Mouse (Mus musculus) MEL (cell line): ENCODE measurements around the gene Mgat4c. TPM values are rescaled to one million over a fixed set of nuclear protein-coding genes. Genes with fewer than 3 reads are reported as not detected.

Experiments
- DNase-seq: peaks from one replicate; pipeline ENCODE4 v3.0.0; 2011; ENCODE audit warnings: low read depth, low spot score
- H3K27ac ChIP-seq: 2 replicates; pipeline ENCODE4 v1.5.1; 2012; ENCODE audit warnings: low read depth, mild to moderate bottlenecking, control low read depth, low read length, moderate library complexity; ENCODE audit not compliant: control insufficient read depth
- H3K27me3 ChIP-seq, 2 experiments: fragments of 150-350 bp in 1 of 2; sonication (generic) in 1 of 2; 2 replicates each; pipeline ENCODE4 v1.6.1; 2012; ENCODE audit warnings: low read length in 2 of 2, mild to moderate bottlenecking in 2 of 2, improper control_type of control experiment in 1 of 2, moderate library complexity in 1 of 2; ENCODE audit not compliant: insufficient read depth in 2 of 2, control insufficient read depth in 1 of 2
- H3K36me3 ChIP-seq, 2 experiments: 2 replicates each; pipeline ENCODE4 v1.6.1; 2012 to 2014; ENCODE audit warnings: low read length in 2 of 2, improper control_type of control experiment in 1 of 2, inconsistent platforms in 1 of 2, mild to moderate bottlenecking in 1 of 2; ENCODE audit not compliant: insufficient read depth in 2 of 2, control insufficient read depth in 1 of 2
- H3K4me1 ChIP-seq, 2 experiments: fragments of 150-350 bp in 1 of 2; sonication (generic) in 1 of 2; 2 replicates each; pipeline ENCODE4 v1.6.1; 2012; ENCODE audit warnings: low read length in 2 of 2, improper control_type of control experiment in 1 of 2, mild to moderate bottlenecking in 1 of 2; ENCODE audit not compliant: insufficient read depth in 2 of 2, control insufficient read depth in 1 of 2
- H3K4me3 ChIP-seq, 2 experiments: fragments of 150-350 bp in 1 of 2; sonication (generic) in 1 of 2; 2 replicates each; pipeline ENCODE4 v1.5.1; 2012; ENCODE audit warnings: low read depth in 2 of 2, low read length in 2 of 2, mild to moderate bottlenecking in 2 of 2, moderate library complexity in 2 of 2, control low read depth in 1 of 2, improper control_type of control experiment in 1 of 2; ENCODE audit not compliant: control insufficient read depth in 1 of 2, insufficient read depth in 1 of 2
- H3K79me2 ChIP-seq: 2 replicates; pipeline ENCODE4 v1.6.1; 2012; ENCODE audit warnings: mild to moderate bottlenecking, low read length, moderate library complexity; ENCODE audit not compliant: control insufficient read depth, poor library complexity, insufficient read depth
- H3K9ac ChIP-seq: 2 replicates; pipeline ENCODE4 v1.6.1; 2012; ENCODE audit warnings: low read depth, mild to moderate bottlenecking, control low read depth, low read length, moderate library complexity; ENCODE audit not compliant: control insufficient read depth, poor library complexity, severe bottlenecking
- H3K9me3 ChIP-seq: fragments of 150-350 bp; sonication (generic); replicated peaks from 2 replicates; pipeline ENCODE4 v1.6.1; 2012; ENCODE audit warnings: mild to moderate bottlenecking, low read length, improper control_type of control experiment, moderate library complexity; ENCODE audit not compliant: insufficient read depth
- CHD1 ChIP-seq: IDR thresholded peaks from 2 replicates; pipeline ENCODE4 v1.6.1; 2012; ENCODE audit warnings: low read depth, mild to moderate bottlenecking, inconsistent platforms, low read length, improper control_type of control experiment
- CHD2 ChIP-seq: IDR thresholded peaks from 2 replicates; pipeline ENCODE4 v1.6.1; 2011; ENCODE audit warnings: low read length, improper control_type of control experiment
- EP300 ChIP-seq, 2 experiments: IDR thresholded peaks; 2 replicates each; pipeline ENCODE4 v1.6.1; 2011; ENCODE audit warnings: improper control_type of control experiment in 2 of 2, low read length in 2 of 2, low read depth in 1 of 2, mild to moderate bottlenecking in 1 of 2
- ETS1 ChIP-seq: IDR thresholded peaks from 2 replicates; pipeline ENCODE4 v1.6.1; 2012; ENCODE audit warnings: low read depth, mild to moderate bottlenecking, inconsistent platforms, low read length, improper control_type of control experiment, moderate library complexity
- GATA1 ChIP-seq: IDR thresholded peaks from 2 replicates; pipeline ENCODE4 v1.6.1; 2011; ENCODE audit warnings: low read depth, low read length, improper control_type of control experiment
- KAT2A ChIP-seq: conservative IDR thresholded peaks from 2 replicates; pipeline ENCODE4 v1.6.1; 2012; ENCODE audit warnings: low read depth, low read length, improper control_type of control experiment, inconsistent platforms
- MYB ChIP-seq: IDR thresholded peaks from 2 replicates; pipeline ENCODE4 v1.6.1; 2011; ENCODE audit warnings: mild to moderate bottlenecking, low read depth, low read length, improper control_type of control experiment
- MYC ChIP-seq: IDR thresholded peaks from 2 replicates; pipeline ENCODE4 v1.6.1; 2011; ENCODE audit warnings: low read depth, mild to moderate bottlenecking, low read length, improper control_type of control experiment, moderate library complexity
- NRF1 ChIP-seq: IDR thresholded peaks from 2 replicates; pipeline ENCODE4 v1.6.1; 2014; ENCODE audit warnings: low read depth, mild to moderate bottlenecking, inconsistent platforms, low read length, improper control_type of control experiment, moderate library complexity; ENCODE audit not compliant: poor library complexity, insufficient read depth, severe bottlenecking
- POLR2AphosphoS2 ChIP-seq: IDR thresholded peaks from 2 replicates; pipeline ENCODE4 v1.6.1; 2011; ENCODE audit warnings: low read length, improper control_type of control experiment
- RAD21 ChIP-seq: IDR thresholded peaks from 2 replicates; pipeline ENCODE4 v1.6.1; 2011; ENCODE audit warnings: mild to moderate bottlenecking, low read depth, low read length, improper control_type of control experiment
- RCOR1 ChIP-seq: IDR thresholded peaks from 2 replicates; pipeline ENCODE4 v1.6.1; 2012; ENCODE audit warnings: low read depth, mild to moderate bottlenecking, inconsistent platforms, low read length, improper control_type of control experiment
- TAL1 ChIP-seq: IDR thresholded peaks from 2 replicates; pipeline ENCODE4 v1.6.1; 2012; ENCODE audit warnings: mild to moderate bottlenecking, inconsistent platforms, low read length, moderate library complexity, mixed read lengths
- TCF12 ChIP-seq: IDR thresholded peaks from 2 replicates; pipeline ENCODE4 v1.6.1; 2014; ENCODE audit warnings: low read depth, mild to moderate bottlenecking, inconsistent platforms, low read length, improper control_type of control experiment, moderate library complexity
- USF1 ChIP-seq: IDR thresholded peaks from 2 replicates; pipeline ENCODE4 v1.6.1; 2014; ENCODE audit warnings: low read depth, mild to moderate bottlenecking, inconsistent platforms, low read length, improper control_type of control experiment, moderate library complexity
- USF2 ChIP-seq, 2 experiments: IDR thresholded peaks; 2 replicates each; pipeline ENCODE4 v1.6.1; 2011 to 2012; ENCODE audit warnings: improper control_type of control experiment in 2 of 2, low read length in 2 of 2, borderline replicate concordance in 1 of 2, inconsistent platforms in 1 of 2, low read depth in 1 of 2, mild to moderate bottlenecking in 1 of 2; ENCODE audit not compliant: insufficient read depth in 1 of 2
- ZKSCAN1 ChIP-seq: IDR thresholded peaks from 2 replicates; pipeline ENCODE4 v1.6.1; 2012; ENCODE audit warnings: low read depth, mild to moderate bottlenecking, inconsistent platforms, low read length, improper control_type of control experiment, moderate library complexity
- ZNF384 ChIP-seq: IDR thresholded peaks from 2 replicates; pipeline ENCODE4 v1.6.1; 2012; ENCODE audit warnings: low read depth, mild to moderate bottlenecking, inconsistent platforms, low read length, improper control_type of control experiment
- polyA plus RNA-seq, 2 experiments: library from polyadenylated mRNA; stranded (reverse) in 1 of 2; unstranded in 1 of 2; fragments of >175 nt in 1 of 2; fragments of >200 nt in 1 of 2; gene quantifications; 2 replicates each; pipeline versions ENCODE4 v1.2.1 to v1.2.4; 2012; ENCODE audit warnings: low replicate concordance in 2 of 2, low read depth in 1 of 2; ENCODE audit not compliant: insufficient read length in 2 of 2, insufficient read depth in 1 of 2, missing spikeins in 1 of 2
- total RNA-seq: library from RNA; depleted of rRNA; stranded (reverse); fragments of 300-350 nt; gene quantifications from 2 replicates; pipeline ENCODE4 v1.2.3, GENCODE M21; 2012

Mgat4c gene
- total and polyA plus RNA-seq, 3 experiments, result 0.36 to 3.0 TPM; not detected in 1

DNA sequence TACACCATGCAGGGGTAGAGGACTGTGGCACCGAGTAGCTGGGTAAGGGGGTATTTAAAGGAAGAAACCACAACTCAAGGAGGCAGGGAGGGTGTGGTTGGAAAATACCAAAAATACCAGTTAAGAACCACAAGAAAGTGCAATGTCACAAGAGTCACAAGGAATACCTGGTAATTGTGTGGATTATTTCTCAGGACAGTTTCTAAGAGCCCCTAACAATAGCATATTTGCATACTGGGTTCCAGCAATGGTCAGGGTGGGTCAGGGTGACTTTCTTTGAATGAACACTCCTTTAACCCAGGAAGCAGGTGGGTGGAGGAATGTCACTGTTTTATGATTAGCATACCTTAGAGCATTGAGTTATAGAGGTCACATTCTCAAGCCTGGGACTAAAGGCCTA, 689.3 kb downstream of the Mgat4c start:
- TF ChIP-seq CHD1 (no peak), MYB (no peak), NRF1 (no peak), RAD21 (no peak), KAT2A (no peak), POLR2AphosphoS2 (no peak), ZKSCAN1 (no peak), ETS1 (no peak)
- TF ChIP-seq, all 39 proteins: peak for 0
- Histone ChIP-seq H3K27ac (no peak overlapping the region), H3K9me3 (no peaks in the 10 kb centered on the region), H3K4me1 (no peaks in the 10 kb centered on the region; a peak in 1 of 4 replicates), H3K27me3 (no peaks in the 10 kb centered on the region), H3K4me3 (no peak overlapping the region), H3K9ac (no peak overlapping the region), H3K79me2 (no peaks in the 10 kb centered on the region), H3K36me3 (peaks cover 0 to 2% of the 10 kb centered on the region in 2 experiments; a peak in 1 of 4 replicates)
- DNase-seq, result no peak

DNA sequence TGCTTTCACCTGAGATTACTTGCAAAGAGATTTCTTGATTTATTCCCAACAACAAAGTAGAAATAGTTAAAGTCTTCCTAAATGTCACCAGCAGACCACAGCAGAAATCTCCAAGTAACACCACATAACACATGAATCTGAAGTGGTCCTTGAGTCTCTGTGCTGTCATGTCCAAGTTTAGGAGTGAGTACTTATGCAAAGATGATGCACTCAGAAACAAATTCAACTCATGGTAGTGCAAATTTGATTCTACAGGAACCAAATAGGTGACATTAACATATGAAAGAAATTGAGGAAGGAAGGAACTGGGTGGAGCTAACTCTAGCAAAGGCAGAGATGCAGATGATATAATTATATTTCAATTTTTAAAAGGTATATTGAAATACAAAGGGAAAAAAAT, 690.8 kb downstream of the Mgat4c start:
- Histone ChIP-seq H3K9me3 (no peaks in the 10 kb centered on the region), H3K36me3 (peaks cover 0 to 2% of the 10 kb centered on the region in 2 experiments; a peak in 1 of 4 replicates), H3K4me3 (no peak overlapping the region), H3K27me3 (no peaks in the 10 kb centered on the region), H3K4me1 (no peaks in the 10 kb centered on the region; a peak in 1 of 4 replicates), H3K27ac (no peak overlapping the region), H3K79me2 (no peaks in the 10 kb centered on the region), H3K9ac (no peak overlapping the region)
- DNase-seq, result no peak
- TF ChIP-seq CHD2, result no peak
- TF ChIP-seq GATA1, result no peak
- no peak for TF ChIP-seq USF2 (IDR thresholded peaks at IDR 0.05; ENCODE audit: borderline replicate concordance in 1 of 2, insufficient read depth in 1 of 2, low read depth in 1 of 2, low read length in 2 of 2)
- no peak for TF ChIP-seq MYC
- TF ChIP-seq ETS1, result no peak
- no peak for TF ChIP-seq EP300 (IDR thresholded peaks at IDR 0.05; ENCODE audit: low read depth in 1 of 2, low read length in 2 of 2)
- no peak for TF ChIP-seq USF1
- no peak for TF ChIP-seq TAL1
- TF ChIP-seq TCF12, result no peak
- TF ChIP-seq ZNF384, result no peak
- no peak for TF ChIP-seq NRF1
- no peak for TF ChIP-seq RCOR1
